Mouse (Mus musculus): ENCODE measurements around the gene Ncam1.

Gene Ncam1

DNA sequence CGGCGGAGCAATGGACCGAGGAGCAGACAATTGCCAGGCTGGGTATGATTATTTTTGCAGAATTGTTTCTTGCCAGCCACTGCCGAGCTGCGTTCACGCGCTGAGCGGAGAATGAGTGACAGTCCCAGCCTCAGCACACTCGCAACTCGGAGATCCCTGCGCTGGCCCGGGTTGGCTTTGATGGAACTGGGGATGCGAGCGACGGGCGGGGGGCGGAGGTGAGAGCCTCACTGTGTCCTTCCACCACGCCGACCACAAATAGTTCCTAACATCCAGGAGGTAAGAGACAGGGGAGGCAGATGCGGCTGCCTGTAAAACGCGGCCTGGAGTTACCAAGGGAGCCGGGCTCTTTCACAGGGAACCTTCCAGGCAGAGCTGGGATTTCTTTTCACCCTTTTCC is at the start of gene Ncam1:
Gene Ncam1 (minus strand): TSS at position 120 of the 400 bp plus-strand sequence.
- peak; percentile 94 for DNase-seq

DNA sequence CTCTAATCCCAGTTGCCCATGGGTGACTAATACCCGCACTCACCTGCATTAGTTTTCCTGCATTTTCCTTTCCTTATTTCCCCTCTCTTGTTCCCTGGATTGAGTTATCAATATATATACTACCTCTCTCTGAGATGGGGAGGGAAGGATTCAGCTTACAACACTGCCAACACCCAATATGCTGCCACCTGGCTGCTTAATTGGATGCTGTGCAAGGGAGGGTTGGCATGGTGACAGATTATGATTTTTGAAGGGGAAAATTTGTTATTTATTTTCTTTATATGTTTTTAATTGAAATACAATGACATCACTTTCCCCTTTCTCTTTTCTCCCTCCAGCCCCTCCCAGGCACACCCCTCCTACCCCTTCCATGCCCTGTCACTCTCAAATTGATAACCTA is 35.3 kb upstream of the Ncam1 start:
- no peak for DNase-seq

DNA sequence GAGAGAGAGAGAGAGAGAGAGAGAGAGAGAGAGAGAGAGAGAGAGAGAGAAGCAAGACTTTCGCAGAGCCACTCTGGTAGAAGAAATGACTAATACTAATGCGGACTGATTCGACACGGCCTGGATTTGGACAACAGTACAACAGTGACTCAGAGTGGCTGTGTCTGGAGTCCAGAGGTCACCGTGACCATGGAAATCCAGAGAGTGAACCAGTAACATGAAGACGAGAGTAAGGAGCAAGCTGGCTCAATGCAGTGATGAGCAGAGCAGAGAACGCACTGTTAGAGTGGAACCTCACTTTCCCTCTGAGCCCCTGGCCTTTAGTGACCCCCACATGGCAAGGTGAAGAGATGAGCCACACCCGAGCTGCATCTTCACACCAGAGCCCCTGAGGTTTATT is 28.9 kb upstream of the Ncam1 start:
- no peak for DNase-seq

DNA sequence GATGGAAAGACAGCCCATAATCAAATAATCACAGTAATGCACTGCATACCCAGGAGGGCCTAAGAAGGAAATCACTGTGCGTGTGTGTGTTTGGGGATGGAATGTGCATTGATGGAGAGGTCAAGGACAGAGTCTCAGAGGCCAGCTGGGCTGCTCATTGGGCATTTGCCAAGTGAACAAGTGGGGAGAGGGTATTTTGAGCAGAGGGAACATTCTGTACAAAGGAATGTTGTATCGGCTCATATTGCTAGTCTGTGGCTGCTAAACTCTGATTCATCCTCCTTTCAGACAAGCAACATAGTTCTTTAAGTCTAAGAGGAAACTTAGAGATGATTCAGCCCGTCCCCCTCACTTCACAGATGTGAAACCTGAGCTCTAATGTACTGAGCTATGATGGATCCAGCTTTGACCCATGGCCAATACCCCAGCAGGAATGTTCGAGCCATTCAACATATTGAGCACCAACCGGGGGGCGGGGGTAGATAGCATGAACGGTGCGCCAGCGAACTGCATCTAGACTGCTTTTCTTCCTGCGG is 17.5 kb upstream of the Ncam1 start:
- no peak for DNase-seq

DNA sequence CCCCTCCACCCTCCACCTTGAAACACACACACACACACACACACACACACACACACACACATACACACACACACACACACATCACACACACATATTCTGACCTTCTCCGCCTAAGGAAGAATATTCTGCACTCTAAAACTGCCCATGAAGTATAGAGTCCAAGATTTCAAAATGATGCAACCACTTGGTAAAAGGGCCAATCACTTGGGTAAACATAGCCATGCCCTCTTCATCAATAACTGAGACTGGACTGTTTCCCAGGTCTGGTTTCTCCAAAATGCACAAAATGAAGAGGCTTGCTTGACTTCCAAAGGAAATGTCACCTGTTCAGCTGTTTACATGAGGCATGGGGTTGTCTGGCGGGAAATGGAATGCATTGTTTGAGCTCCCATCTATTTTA is 15.7 kb upstream of the Ncam1 start:
- DNase-seq = no peak

DNA sequence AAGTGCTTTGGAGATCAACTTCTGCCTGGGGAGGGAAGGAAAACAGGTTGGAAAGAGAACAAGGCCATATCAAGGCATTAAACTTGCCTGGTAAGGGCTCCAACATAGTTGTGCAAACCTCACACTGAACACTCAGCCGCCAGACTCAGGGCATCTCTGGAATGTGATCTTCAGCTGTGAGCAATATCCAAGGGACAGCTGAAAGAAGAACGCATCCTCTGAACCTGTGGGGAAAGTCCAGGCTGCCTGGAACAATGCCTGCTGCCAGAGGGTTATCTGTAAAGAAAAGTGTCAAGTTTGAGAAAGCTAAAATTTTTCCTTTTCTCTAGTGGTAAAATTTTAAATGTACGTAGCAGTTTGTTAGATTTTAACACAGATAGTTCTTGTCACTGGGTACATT is 4.5 kb upstream of the Ncam1 start:
- DNase-seq = no peak

DNA sequence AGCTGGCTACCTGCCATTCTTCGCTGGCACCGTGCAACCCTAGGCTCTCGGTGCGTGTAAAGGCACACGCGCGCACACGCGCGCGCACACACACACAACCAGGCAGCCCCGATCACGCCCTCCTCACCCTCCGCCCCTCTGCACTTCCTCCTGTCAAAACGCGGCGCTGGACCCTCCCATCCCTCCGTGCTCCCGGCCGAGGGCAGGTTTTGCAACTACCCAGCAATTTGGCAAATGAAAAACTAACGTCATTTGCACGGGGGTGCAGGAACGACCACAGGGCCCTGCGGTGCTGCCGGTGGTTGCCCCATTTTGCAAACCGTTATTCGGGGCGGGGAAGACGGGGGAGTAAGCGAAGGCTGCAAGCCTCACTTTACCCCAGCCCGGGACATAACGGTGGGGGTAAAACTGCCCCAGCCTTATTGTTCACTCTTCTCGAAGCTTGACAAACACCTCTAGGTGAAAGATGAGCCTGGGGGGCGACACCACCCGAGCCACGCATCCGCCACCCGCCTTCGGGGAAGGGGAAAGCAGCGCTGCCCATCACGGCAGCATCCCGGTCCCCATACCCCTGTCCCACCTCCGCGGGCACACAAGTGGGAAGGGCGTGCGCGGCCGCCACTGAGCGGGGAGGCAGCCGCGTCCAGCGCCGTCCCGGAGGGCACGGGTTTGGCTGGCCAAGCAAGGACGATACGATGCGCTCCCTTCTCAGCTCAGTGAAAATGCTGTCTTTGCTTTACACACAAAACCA is 729 bp downstream of the Ncam1 start:
- DNase-seq = peak; percentile 88

DNA sequence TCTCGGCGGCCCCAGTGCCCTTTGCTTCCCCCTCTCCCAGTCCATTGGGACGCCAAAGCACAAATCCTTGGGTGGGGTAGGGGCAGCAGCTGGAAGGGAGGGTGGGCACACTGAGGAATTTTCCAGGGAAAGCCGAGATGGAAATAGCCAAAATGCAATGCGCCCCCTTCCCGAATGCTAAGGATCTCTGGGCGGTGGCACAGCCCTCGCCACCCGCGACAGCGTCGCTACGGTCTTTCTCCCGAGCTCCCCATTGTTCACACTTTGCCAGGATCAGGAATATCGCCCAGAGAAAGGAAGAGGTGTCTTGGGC is 1.3 kb downstream of the Ncam1 start:
- DNase-seq = no peak

DNA sequence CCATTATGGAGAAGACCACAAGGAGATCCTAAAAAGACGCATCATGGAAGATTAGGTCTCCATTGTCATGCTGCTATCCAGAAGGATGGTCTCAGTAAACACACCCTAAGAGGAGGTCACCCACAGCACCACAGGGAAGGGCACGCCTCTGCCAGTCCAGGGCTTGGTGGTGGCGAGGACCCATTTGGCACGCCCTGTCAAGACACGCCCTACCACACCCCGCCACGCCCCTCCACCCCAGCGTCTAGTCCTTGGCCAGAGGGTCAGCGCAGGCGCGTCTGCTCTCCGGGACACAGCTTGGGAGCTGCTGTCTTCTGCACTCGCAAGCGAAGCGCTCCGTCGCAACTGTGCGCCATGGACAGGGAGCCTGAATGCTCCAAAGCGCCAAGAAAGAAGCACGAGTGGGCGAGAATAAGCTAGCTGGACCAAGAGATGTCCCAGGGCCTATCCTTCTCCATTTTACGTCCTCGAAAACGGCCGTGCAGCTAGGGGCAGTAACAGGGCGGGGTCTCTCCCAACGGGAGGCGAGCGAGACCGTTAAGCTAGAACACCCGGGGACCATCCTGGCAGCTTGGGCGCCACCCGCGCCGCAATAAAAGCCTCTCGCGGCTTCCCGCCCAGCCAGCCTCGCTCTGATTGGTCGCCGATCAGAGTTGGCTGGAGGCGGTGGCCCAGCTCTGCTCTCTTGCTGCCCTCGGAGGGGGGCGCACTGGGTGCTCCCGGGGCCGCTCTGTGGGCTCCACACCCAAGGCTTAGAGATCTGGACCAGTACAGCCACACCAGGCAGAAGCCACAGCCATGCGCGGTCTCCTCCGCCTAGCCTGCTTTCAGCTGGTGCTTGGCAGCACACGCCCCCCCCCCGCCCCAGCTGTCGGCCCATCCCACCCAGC is 1.9 kb downstream of the Ncam1 start:
- DNase-seq = peak; percentile 86

DNA sequence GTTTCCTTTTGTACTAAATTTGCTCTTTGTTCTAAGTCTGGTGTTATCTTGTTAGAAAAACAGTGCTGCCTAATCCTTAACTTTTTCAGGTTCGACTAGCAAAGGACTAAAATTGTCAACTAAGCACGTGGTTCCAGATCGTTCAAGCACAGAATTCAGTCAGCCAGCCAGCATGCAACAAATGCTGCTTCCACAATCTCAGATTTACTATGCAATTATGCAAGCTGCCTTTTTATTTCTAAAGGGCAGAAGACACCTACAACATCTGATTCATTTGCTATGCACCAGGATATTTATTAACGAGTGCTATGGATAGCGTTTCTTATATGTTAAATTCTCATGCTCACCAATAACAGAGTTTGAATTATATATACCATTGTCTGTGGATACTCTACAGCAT is 2.8 kb downstream of the Ncam1 start:
- no peak for DNase-seq

DNA sequence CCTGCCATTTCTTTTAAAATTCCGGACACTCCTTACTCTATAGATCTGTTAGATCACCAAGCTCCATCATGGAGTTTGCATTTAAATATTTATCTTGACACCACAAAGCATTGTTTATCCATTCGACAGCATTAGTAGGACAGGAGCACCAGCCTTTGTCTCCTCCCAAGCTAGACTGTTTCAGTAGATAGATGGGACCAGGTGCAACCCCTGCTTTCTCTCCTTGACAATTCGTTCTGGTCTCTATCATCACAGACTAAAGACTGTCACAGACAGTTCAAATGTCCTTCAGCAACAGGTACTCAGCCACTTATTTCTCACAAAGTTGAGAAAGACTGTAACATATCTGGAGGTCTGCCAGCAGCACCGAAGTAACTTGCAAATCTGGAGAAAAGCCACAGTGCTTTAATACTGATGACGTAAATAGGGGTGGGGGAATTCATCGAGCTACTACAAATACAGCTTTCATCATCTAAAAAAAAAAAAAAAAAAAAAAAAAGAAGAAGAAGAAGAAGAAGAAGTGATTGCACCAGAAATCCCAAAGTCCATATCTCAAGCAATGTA is 4.7 kb downstream of the Ncam1 start:
- DNase-seq = no peak

DNA sequence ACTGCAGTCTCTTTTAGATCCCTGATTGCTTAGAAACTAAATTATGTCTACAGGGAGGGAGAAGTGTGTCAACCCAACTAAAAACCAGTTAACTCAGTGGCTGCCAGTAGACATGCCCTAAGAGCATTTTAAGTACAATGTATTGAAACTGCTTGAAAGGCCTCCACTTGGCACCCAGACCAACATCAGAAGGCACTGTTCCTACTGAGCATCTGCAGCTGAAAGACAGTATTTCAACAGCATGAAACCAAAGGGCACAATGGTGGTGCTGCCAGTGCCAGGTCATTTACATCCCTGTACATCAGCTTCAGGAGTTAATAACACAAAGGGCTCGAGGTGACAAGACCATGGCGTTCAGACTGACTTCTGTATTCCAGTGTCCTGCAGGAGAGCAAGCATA is 5.5 kb downstream of the Ncam1 start:
- no peak for DNase-seq

DNA sequence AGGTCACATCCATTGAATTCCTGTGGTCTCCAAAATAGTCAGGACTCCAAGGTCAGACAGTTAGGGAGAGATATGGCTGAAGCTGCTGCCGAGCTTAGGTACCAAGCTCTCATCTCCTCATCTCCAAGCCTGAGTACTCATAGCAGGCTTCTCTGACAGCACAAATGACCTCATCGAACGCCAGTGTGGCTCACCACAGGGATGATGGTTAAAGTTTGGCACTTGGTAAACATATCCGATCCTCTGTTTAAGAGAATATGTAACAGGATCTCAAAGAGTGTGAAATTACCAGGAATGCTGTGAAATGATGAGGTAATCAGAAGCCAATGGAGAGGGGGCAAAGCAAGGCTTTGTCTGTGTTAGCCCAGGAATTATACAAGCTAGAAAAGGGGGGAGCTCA is 6.1 kb downstream of the Ncam1 start:
- no peak for DNase-seq

DNA sequence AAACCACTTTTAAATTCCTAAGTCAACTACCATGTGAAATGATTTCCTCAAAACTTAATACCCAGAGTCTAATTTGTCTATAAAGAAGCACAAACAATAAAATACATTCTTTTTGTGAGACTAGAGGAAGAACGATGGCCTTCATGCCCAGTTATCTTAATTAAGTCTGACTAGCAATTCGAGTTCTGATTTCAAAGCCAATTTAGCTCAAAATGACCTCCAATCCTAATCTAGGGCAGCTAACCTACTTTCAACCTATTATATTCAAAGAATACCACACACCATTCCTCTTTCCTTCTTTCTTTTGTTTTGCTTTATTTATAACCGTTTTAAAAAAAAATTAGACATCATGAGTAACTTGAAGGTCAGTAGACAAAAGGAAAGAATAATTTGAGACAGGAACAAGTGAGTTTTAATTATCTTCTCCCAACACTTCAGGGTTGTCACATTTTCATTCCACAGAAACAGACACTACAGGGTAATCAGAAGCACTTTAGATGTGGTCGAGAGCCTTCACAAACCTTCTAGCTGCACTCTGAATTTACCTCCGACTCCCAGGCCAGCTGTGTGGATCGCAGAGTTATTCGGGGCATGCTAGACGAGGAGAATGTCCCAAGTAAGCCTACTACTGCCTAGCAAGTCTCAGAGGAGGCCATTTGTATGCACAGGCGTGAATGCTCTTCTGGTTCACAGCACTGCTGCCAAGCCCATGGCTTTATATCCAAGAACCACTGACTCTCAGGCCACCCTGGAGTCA is 17.5 kb downstream of the Ncam1 start:
- DNase-seq = no peak

DNA sequence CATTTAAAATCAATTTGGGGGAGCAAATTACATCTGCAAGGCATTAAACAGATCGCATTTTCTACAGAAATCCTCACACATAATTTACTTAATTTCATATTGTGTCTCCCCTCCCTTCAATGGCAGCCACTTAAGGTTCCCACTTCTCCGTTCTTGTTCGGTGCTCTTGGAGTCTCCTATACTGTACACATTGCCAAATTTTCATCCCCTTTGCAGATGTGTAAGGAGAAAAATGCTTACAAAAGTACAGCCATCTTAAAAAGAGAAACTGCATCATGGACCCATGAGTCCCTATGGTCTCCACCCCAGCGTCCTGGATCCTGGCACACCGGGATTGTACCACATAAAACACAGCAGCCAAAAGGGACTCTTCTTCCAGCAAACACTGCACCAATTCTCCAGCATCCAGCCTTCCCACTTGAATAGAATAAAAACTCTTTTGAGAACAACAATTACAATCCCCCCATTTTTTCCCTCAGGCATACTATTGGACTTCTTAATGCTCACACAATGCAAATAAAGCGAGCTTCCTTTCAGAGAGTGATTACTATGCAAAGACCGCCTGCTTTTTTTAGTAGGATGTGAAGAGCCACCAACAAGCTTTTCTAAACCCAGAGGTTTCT is 21.6 kb downstream of the Ncam1 start:
- no peak for DNase-seq

DNA sequence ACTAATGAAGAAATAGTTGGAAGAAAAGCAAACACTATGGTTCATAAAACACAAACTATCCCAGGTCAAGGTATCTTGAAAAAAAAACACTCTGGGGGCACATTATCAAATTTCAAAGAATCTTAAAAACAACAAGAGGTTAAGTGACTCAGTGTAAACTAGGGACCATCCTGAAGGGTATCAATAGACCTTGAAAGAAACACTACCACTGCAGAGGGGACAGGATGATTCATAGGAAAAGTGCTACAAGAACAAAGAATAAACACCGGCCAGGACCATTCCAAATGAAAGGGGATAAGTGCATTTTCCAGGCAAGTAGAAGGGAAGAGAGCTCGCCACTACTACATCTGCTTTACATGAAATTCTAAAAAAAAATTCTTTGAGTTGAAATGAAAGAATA is 32.1 kb downstream of the Ncam1 start:
- no peak for DNase-seq

DNA sequence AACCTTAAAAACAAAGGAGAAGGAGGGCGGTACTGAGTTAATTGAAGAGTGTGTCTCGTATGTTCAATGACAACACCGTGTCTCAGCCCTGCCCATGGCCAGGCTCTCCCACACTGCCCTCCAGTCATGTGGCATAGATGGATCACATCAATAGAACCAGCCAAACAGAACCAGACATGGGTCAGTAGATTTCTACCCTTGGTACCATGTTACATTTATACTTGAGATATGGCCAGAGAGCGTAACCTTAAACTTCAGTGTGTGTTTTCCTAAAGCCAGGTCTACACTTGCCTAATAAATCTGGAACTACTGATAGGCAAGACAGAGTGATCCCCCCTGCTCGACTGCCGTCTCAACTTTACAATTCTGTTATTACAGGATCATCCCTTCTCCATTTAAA is 38.2 kb downstream of the Ncam1 start:
- DNase-seq = no peak

DNA sequence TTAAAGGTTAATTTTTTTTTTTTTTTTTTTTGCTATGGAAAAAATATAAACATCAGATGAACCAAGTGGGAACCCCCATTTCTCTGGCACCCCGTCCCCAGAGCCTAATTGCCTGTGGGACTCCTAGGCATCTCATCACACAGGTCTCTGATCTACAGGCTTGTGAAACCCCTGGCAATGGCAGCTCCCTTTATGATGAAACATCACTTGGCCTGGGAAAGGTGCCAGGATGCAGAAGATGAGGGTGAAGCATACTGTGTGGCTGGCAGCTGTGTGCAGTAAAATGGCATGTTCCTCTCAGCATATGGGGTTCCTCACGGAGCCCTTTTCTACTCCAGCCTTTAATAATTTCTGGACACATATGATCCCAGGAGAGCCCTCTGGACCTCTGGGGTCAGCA is 40.3 kb downstream of the Ncam1 start:
- peak; percentile 78 for DNase-seq

DNA sequence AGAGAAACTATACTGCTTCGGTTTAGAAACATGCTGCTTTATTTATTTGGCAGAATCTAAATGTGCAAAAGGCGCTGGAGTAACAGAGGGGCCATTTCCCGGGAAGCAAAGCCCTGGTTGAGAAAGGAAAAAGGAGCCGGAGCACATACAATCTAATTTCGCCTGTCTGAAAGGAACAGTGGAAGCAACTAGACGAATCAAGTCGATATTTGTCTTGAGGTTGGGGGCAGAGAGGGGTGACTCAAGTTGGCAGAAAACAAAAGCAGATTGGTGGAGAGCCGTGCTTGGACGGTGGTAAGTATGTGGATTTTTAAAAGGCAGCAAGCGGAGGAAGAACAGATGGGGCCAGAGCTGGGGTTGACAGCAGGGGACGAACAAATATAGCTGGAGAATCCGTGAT is 40.7 kb downstream of the Ncam1 start:
- peak; percentile 87 for DNase-seq

DNA sequence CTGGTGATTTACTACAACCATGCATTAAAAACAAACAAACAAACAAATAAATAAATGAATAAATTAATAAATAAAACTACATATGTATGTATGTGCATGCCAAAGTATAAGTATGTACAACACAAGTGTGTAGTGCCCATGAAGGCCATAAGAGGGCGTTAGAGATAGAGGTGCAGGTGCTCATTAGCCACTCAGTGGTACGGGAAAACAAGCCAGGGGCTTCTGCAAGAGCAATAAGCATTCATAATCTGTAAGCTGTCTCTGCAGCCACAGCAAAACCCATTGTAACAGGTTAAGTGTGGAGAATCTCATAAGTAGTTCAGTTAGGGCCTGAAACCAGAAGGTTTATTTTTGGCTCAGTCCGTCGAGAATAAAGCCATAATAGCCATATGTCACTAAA is 41.1 kb downstream of the Ncam1 start:
- peak; percentile 50 for DNase-seq

DNA sequence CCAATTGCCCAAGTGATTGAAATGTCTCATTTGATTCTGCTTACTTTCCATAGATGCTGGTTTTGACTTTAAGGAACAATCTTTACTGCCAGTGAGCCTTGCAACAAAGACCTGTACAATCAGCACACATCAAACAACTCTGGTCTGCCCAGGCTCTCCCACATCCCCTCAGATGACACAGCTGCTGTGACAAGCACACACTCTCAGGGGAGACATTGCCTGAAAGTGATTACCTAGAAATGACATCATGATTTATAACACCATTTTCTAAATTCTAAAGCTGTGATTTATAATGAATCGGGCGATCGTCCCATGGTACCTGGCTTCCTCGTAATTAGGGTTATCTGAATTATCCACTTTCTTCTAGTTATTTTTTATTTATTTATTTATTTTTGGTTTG is 42.0 kb downstream of the Ncam1 start:
- DNase-seq = no peak

DNA sequence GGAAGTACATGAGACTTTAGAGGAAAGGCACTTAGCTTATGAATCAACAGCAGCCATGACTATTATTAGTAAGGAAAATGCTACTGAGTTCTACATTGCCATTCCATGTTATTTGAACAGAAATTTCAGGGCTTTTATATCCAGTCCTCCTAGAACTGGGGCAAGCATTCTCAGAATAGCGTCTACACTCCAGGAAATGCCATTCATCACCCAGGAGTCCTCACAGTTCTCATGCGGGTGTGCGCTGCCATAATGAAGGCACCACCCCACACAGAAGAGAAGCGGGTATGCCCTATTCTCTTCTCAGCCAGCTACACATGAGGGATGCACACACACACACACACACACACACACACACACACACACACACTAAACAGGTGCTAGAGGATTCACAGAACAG is 43.5 kb downstream of the Ncam1 start:
- no peak for DNase-seq

DNA sequence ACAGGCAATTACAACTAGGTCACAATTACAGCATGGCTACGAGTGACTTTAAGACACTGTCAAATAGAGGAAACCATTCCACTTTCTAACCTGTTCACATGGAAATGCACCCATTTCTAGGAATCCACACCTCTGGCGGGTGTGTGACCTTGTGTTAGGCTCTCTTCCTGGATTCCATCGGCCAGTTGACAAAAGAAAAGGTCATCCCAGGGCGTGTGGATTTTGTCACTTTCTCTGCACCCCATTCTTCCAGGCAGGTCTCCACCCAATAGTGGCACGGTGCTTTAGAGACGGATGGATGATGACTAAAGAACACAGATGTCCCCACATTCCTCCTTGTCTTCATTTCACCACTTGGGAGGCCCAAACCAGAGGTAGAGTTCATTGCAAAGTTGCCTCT is 47.3 kb downstream of the Ncam1 start:
- no peak for DNase-seq
